Mouse (Mus musculus) gastrocnemius, postnatal 4 days (tissue): ENCODE results near the gene Scand1. TPM values are rescaled to one million over a fixed set of nuclear protein-coding genes. Genes with fewer than 3 reads are reported as not detected.

Source experiments
- microRNA-seq: library from miRNA; unstranded; fragments of <30 nt; microRNA quantifications from one replicate; pipeline ENCODE4 v1.2.0, GENCODE M21; 2021
- total RNA-seq, 2 experiments: library from RNA; stranded (reverse); gene quantifications; 2 replicates each; pipeline ENCODE4 v1.2.3; 2021

Gene Scand1
- total RNA-seq, 2 experiments from 2014 or later = 63.7 to 76.2 TPM

Small RNAs within 50 kb of the gene (microRNA-seq; reads per million reads assigned to microRNA genes)
- gene Gm22759 = not detected

Other genes with a start within 250 kb of the Scand1 start
- 1 to 10 TPM in 1 of 2 experiments, under 1 TPM in 1; 0.49 to 1.1 TPM for gene Spag4, start 247.5 kb downstream of the Scand1 start, total RNA-seq
- gene Cpne1, start 200.7 kb downstream of the Scand1 start, total RNA-seq = 10 to 100 TPM; 19.1 to 20.9 TPM
- 10 to 100 TPM; 25.3 to 27.4 TPM for gene Rbm12, start 200.7 kb downstream of the Scand1 start, total RNA-seq
- gene Gm28036, start 185.6 kb downstream of the Scand1 start, total RNA-seq = 10 to 100 TPM; 19.6 to 21.3 TPM
- 100 to 1,000 TPM; 215 to 232 TPM for gene Romo1, start 168.7 kb downstream of the Scand1 start, total RNA-seq
- 10 to 100 TPM; 35.2 to 35.3 TPM for gene Nfs1, start 168.5 kb downstream of the Scand1 start, total RNA-seq
- 100 to 1,000 TPM; 246 to 293 TPM for gene Rbm39, start 132.5 kb downstream of the Scand1 start, total RNA-seq
- gene Phf20, start 116.2 kb downstream of the Scand1 start, total RNA-seq = 10 to 100 TPM; 39.1 to 41.4 TPM
- gene Cnbd2, start 405 bp downstream of the Scand1 start, total RNA-seq = 1 to 10 TPM; 2.8 to 2.9 TPM
- gene Epb41l1, start 108.2 kb upstream of the Scand1 start, total RNA-seq = 10 to 100 TPM; 27.9 to 30.1 TPM
- gene Aar2, start 234.9 kb upstream of the Scand1 start, total RNA-seq = 10 to 100 TPM; 20.3 to 20.5 TPM